Mouse (Mus musculus) limb, embryonic 11.5 days (tissue): ENCODE data around the gene Slc43a2. TPM values are rescaled to one million over a fixed set of nuclear protein-coding genes. Genes with fewer than 3 reads are reported as not detected.
"Not testable (repeated sequence)": the region's sequence is repeated elsewhere in the genome, so short reads cannot be mapped to it uniquely, and the experiment has no call there.

ENCODE experiments used
- ATAC-seq: fragments of 200-750 bp; cut with Nextera tagmentation; 2 replicates; pipeline ENCODE4 v1.8.0; 2017; ENCODE audit warnings: low read depth; ENCODE audit not compliant: insufficient number of reproducible peaks, low FRiP score, low TSS enrichment
- DNase-seq: peaks from one replicate; pipeline ENCODE4 v3.0.0-alpha.2; 2015; ENCODE audit warnings: low spot score
- H3K27ac ChIP-seq: fragments of 300-500 bp; sonication (generic); replicated peaks from 2 replicates; pipeline ENCODE4 v1.5.1; 2014; ENCODE audit warnings: low read depth, mild to moderate bottlenecking, low read length
- H3K27me3 ChIP-seq: fragments of 300-500 bp; sonication (generic); 2 replicates; pipeline ENCODE4 v1.6.1; 2014; ENCODE audit warnings: mild to moderate bottlenecking, low read length, mixed read lengths; ENCODE audit not compliant: control insufficient read depth, insufficient read depth
- H3K36me3 ChIP-seq: fragments of 300-500 bp; sonication (generic); 2 replicates; pipeline ENCODE4 v1.6.1; 2014; ENCODE audit warnings: mild to moderate bottlenecking, low read length, moderate library complexity, mixed read lengths; ENCODE audit not compliant: control insufficient read depth, insufficient read depth
- H3K4me1 ChIP-seq: fragments of 300-500 bp; sonication (generic); 2 replicates; pipeline ENCODE4 v1.6.1; 2014; ENCODE audit warnings: low read length, mixed read lengths; ENCODE audit not compliant: control insufficient read depth, insufficient read depth
- H3K4me2 ChIP-seq: fragments of 300-500 bp; sonication (generic); 2 replicates; pipeline ENCODE4 v1.6.1; 2014; ENCODE audit warnings: low read depth, mild to moderate bottlenecking, moderate library complexity; ENCODE audit not compliant: severe bottlenecking
- H3K4me3 ChIP-seq: fragments of 300-500 bp; sonication (generic); 2 replicates; pipeline ENCODE4 v1.5.1; 2014; ENCODE audit warnings: low read depth, low read length
- H3K9ac ChIP-seq: fragments of 300-500 bp; sonication (generic); 2 replicates; pipeline ENCODE4 v1.6.1; 2014; ENCODE audit warnings: mild to moderate bottlenecking, low read length
- H3K9me3 ChIP-seq: fragments of 300-500 bp; sonication (generic); 2 replicates; pipeline ENCODE4 v1.6.1; 2016; ENCODE audit warnings: low read length; ENCODE audit not compliant: control insufficient read depth
- WGBS: fragments of 180-500 bp; shearing (Covaris S2); extraction: QIAGEN DNeasy Blood & Tissue Kit; methylation state at CpG from one replicate; pipeline ENCODE4 v1.1.7; 2014; 5-methylcytosine and 5-hydroxymethylcytosine counted together
- polyA plus RNA-seq: library from polyadenylated mRNA; unstranded; fragments of >200 nt; fragmentation: Nextera tagmentation; extraction: Ambion mirVana; gene quantifications from 2 replicates; pipeline ENCODE4 v1.2.1, GENCODE M21; 2014

The Slc43a2 gene
- polyA plus RNA-seq, 1 experiment from 2014 or later = 4.2 TPM

DNA sequence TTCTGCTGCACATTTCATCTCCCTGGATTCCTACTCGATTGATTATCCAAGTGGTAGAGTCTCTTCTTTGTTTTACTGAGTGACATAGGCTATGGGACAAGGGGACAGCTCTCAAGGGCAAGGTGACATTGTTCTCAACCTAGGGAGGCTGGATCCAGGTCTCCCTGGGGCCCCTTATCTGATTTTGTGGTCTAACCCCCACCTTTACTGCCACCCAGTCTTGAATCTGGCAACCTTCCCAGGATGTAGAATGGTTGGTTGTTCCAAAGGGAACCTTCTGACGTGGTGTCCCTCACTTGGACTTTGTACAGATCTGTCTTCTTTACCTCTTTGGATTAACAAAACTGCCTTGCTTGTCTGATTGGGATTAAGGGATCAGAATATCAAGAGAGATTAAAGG, 63.9 kb downstream of the Slc43a2 start:
- Histone ChIP-seq H3K4me3 (no peak overlapping the region), H3K27ac (no peak overlapping the region), H3K36me3 (peaks cover 4% of the 10 kb centered on the region), H3K27me3 (no peaks in the 10 kb centered on the region), H3K4me1 (no peaks in the 10 kb centered on the region), H3K9me3 (no peaks in the 10 kb centered on the region), H3K4me2 (no peak overlapping the region), H3K9ac (no peak overlapping the region)
- WGBS = 84% methylated on average over 2 of the region's 2 CpGs
- DNase-seq (no peak), ATAC-seq (no peak)

DNA sequence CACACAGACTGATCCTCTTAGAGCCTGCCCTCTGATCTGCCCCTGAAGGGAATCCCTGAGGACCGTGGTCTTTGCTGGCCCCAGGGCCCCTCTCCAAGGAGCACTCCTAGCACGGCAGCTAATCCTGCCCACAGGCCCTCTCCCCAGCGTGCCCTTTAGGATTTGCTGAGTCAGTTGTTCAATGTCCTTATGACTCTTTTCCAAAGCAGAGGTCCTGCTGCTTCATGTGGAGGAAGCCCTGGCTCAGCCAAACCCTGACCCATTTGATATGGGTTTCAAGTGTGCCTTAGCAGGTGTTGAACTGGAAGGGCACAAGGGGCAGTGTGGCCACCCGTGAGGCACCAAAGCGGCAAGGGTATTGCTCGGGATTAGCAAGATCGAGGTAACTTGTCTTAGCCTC, 64.3 kb downstream of the Slc43a2 start:
- H3K36me3 ChIP-seq = peaks cover 8% of the 10 kb centered on the region
- ATAC-seq = no peak
- H3K9ac ChIP-seq = no peak overlapping the region
- H3K27me3 ChIP-seq = no peaks in the 10 kb centered on the region
- H3K4me2 ChIP-seq = no peak overlapping the region
- no peak overlapping the region for H3K4me3 ChIP-seq
- WGBS = 88% methylated on average over 7 of the region's 7 CpGs
- DNase-seq = no peak
- no peaks in the 10 kb centered on the region for H3K9me3 ChIP-seq
- no peaks in the 10 kb centered on the region for H3K4me1 ChIP-seq
- H3K27ac ChIP-seq = no peak overlapping the region

DNA sequence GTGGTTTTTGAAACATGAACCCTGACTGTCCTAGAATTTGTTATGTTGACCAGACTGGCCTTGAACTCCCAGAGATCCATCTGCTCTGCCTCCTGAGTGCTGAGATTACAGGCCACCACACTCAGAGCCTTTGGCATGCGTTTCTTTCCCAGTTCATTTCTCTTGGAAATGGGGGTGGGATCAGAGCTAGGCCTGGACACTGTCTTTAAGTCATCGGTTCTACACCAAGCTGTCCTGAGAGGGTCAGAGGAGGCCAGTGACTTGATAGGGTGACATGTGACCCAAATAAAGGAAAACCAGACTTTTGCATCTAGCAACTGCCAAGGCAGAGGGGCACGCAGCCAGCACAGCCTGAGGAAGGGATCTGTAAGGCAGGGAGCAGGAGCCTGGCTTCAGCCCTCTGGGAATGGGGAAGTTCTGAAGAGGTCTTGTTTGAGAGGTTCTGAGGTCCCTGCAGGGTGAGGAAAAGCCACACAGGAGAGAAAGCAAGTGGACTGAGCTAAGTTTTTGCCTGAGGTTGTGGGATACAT, 65.3 kb downstream of the Slc43a2 start:
- ATAC-seq = no peak
- 85% methylated on average over 3 of the region's 3 CpGs for WGBS
- Histone ChIP-seq H3K4me3 (no peak overlapping the region), H3K4me2 (no peak overlapping the region), H3K9me3 (no peaks in the 10 kb centered on the region), H3K36me3 (peaks cover 12% of the 10 kb centered on the region), H3K27me3 (no peaks in the 10 kb centered on the region), H3K4me1 (no peaks in the 10 kb centered on the region), H3K27ac (no peak overlapping the region), H3K9ac (no peak overlapping the region)
- no peak for DNase-seq

DNA sequence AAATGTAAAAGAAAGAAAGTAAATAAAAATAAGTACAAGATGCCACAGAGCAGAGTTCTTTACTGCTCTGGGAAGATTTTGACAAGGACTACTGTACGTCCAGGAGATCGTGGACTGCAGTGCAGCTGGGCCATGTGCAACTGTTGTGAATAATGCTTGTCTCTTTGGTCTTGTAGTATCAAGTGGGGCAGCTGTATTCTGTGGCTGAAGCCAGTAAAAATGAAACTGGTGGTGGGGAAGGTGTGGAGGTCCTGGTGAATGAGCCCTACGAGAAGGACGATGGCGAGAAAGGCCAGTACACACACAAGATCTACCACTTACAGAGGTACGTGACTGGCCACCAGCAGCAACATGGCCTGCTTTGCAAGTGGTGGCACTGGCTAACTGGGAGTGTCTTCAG, 66.5 kb downstream of the Slc43a2 start:
- H3K27ac ChIP-seq = no peak overlapping the region
- no peaks in the 10 kb centered on the region for H3K4me1 ChIP-seq
- no peaks in the 10 kb centered on the region for H3K27me3 ChIP-seq
- H3K4me3 ChIP-seq = no peak overlapping the region
- H3K36me3 ChIP-seq = peaks cover 12% of the 10 kb centered on the region
- H3K4me2 ChIP-seq = no peak overlapping the region
- DNase-seq = no peak
- no peaks in the 10 kb centered on the region for H3K9me3 ChIP-seq
- ATAC-seq = no peak
- H3K9ac ChIP-seq = no peak overlapping the region
- 95% methylated on average over 6 of the region's 6 CpGs for WGBS

DNA sequence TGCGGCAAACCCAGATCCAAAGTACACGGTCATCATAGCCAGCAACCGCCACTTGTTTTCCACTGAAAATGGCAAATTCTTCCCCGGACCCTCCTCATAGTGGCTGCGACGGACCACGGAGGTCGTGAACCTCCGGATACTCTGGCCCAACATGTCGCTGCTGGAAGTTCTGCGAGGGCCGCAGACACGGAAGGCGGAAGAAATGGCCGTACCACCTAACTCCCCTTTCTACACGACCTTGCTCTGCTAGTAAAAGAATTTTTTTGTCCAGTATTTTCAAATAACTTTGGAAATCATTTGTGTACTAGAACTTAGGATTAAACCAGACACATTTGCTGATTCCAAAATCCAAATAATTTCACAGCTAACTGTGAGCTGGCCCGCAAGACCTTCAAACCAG, 68.3 kb downstream of the Slc43a2 start:
- WGBS = 93% methylated on average over 16 of the region's 17 CpGs
- not testable (repeated sequence) for H3K9me3 ChIP-seq, DNase-seq, H3K4me1 ChIP-seq, H3K4me2 ChIP-seq, H3K9ac ChIP-seq, H3K4me3 ChIP-seq, H3K27me3 ChIP-seq, H3K27ac ChIP-seq, H3K36me3 ChIP-seq, ATAC-seq

DNA sequence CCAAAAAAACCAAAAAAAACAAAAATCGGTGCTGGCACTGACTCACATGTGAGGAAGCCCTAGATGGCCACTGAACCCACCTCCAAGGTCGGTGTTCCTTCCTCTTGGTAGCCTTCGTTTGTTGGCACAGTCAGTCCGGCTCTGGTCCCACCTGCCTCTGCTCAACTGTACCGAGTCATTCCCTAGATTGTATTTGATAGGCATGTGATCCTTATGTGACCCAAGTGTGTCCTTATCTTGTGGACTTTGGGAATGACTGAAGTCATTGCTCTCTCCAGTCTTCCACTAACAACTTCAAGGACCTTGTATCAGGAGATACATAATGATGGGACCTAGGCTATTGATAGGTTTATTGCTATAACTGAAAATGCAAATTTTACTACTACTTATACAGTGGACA, 73.3 kb downstream of the Slc43a2 start:
- H3K9me3 ChIP-seq = no peaks in the 10 kb centered on the region
- no peak overlapping the region for H3K27ac ChIP-seq
- no peak overlapping the region for H3K9ac ChIP-seq
- no peak overlapping the region for H3K4me2 ChIP-seq
- no peaks in the 10 kb centered on the region for H3K27me3 ChIP-seq
- H3K4me3 ChIP-seq = no peak overlapping the region
- no peaks in the 10 kb centered on the region for H3K4me1 ChIP-seq
- peaks cover 17% of the 10 kb centered on the region for H3K36me3 ChIP-seq
- DNase-seq (no peak), ATAC-seq (no peak)
- 94% methylated on average over 5 of the region's 5 CpGs for WGBS

DNA sequence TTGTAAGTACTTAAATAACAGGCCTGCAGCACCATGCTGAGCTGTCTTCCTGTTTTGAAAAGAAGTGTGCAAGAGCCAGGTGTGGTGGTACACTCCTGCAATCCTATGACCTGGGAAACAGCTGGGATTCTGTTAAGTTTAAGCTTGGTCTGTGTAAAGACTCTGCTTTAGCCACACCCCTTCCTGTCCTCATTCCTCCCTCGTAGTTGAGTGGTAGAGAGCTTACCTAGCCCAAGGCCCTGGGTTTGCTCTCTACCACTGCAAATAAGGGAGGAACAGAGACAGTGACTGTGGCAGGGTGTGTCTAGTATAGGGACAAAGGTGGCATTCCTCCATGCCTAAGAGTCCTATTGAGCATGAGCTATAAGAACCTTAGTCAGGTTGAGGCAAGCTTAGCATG, 73.8 kb downstream of the Slc43a2 start:
- DNase-seq = no peak
- Histone ChIP-seq H3K36me3 (peaks cover 17% of the 10 kb centered on the region), H3K4me2 (no peak overlapping the region), H3K9me3 (no peaks in the 10 kb centered on the region), H3K4me1 (no peaks in the 10 kb centered on the region), H3K27ac (no peak overlapping the region), H3K27me3 (no peaks in the 10 kb centered on the region), H3K9ac (no peak overlapping the region), H3K4me3 (no peak overlapping the region)
- 54% methylated on average over 1 of the region's 1 CpGs for WGBS
- no peak for ATAC-seq

DNA sequence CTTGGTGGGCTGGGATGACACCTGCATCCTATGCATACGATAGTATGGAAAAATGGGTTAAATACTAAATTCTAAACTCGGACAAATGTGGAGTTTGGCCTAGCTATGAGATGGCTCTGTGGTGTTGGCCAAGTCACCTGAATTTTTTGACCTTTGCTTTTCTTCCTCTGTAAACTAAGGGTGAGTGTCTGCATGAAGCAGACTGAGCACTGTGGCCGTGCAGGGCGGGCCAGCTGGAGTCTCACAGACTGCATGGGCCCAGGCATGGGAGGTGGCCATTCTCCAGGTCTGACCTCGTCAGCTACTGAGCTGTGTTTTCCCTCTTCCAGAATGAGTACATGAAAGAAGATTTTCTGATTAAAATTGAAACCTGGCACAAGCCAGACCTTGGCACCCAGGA, 77.3 kb downstream of the Slc43a2 start:
- no peak for DNase-seq
- H3K27me3 ChIP-seq = no peaks in the 10 kb centered on the region
- peaks cover 17% of the 10 kb centered on the region for H3K36me3 ChIP-seq
- no peak for ATAC-seq
- WGBS = 90% methylated on average over 5 of the region's 5 CpGs
- no peak overlapping the region for H3K27ac ChIP-seq
- no peaks in the 10 kb centered on the region for H3K9me3 ChIP-seq
- H3K4me1 ChIP-seq = no peaks in the 10 kb centered on the region
- H3K4me2 ChIP-seq = no peak overlapping the region
- no peak overlapping the region for H3K4me3 ChIP-seq
- H3K9ac ChIP-seq = no peak overlapping the region

DNA sequence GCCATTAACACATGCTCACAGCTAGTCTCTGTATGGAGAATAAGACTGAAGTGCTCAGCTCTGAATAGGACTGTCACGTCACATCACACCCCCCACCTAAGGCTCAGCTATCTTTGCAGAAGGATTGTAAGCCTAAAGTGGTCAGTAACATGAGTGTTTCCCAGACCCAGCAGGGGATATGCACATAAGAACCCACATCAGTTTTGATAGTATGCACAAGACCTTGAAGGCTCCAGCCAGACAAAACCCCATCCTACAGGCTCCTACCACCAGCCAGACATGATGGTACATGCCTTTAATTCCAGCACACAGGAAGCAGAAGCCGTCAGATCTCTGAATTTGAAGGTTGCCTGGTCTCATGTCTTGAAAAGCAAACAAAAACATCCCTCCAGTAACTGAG, 78.5 kb downstream of the Slc43a2 start:
- Histone ChIP-seq H3K9me3 (no peaks in the 10 kb centered on the region), H3K27me3 (no peaks in the 10 kb centered on the region), H3K36me3 (peaks cover 17% of the 10 kb centered on the region), H3K4me2 (no peak overlapping the region), H3K9ac (no peak overlapping the region), H3K27ac (no peak overlapping the region), H3K4me1 (no peaks in the 10 kb centered on the region), H3K4me3 (no peak overlapping the region)
- DNase-seq = no peak
- 87% methylated on average over 2 of the region's 2 CpGs for WGBS
- no peak for ATAC-seq
